In genomic region chr17:26497416-26497923, GRCm38 (mm10) we compare ENCODE assay signal across 9 mouse cellular contexts.
A peak's percentile ranks its signal among the peaks of the same experiment; 100 is the strongest.
DNase-seq lines count a peak whose midpoint lies in the region; ATAC-seq lines count a peak whose summit lies in the region.
"Had no signal": no experiment of that assay in that cellular context is flagged by ENCODE, and none has a peak within 500 bp of the region (broad histone marks: within the 10 kb centered on the region; RNA-seq: fewer than 3 reads in every experiment).

No protein-coding gene starts in this region.

- no peaks in the 10 kb centered on the region for H3K27me3 ChIP-seq in midbrain, embryonic 14.5 days (ENCODE audit: control insufficient read depth, insufficient read depth, low read length)

- H3K4me3 ChIP-seq in midbrain, embryonic 14.5 days (replicated peaks; ENCODE audit: low read depth, low read length), result no peak overlapping the region

- H3K4me2 ChIP-seq in midbrain, embryonic 14.5 days (ENCODE audit: low read length), result no peak overlapping the region

- peaks cover 4% of the 10 kb centered on the region for H3K4me1 ChIP-seq in midbrain, embryonic 14.5 days (ENCODE audit: control insufficient read depth, insufficient read depth, low read length)

- DNase-seq in layer of hippocampus, adult 9-11 months, result peak; percentile 61
- DNase-seq in layer of hippocampus, adult 8-10 months (ENCODE audit: low spot score in 2 of 2), result no peak
- DNase-seq in heart, adult 8-10 months (ENCODE audit: low spot score), result peak; percentile 68
- DNase-seq in kidney, postnatal 36 days, result peak; percentile 50 to 58
- DNase-seq in midbrain, embryonic 14.5 days, result no peak
- no peak for DNase-seq in cerebellum, adult 8-10 months
- no peak for DNase-seq in cerebellum, adult 11 months
- DNase-seq: cerebellum, postnatal 25 days had no signal

- H3K27ac ChIP-seq in midbrain, embryonic 14.5 days (replicated peaks; ENCODE audit: low read depth, low read length), result no peak overlapping the region

- no peaks in the 10 kb centered on the region for H3K9me3 ChIP-seq in midbrain, embryonic 14.5 days (ENCODE audit: control insufficient read depth, low read length)

- H3K36me3 ChIP-seq in midbrain, embryonic 14.5 days (ENCODE audit: control insufficient read depth, insufficient read depth, low read length), result no peaks in the 10 kb centered on the region

- peak; percentile 75 for ATAC-seq in monocyte, adult 5-6 weeks (replicated peaks; ENCODE audit: insufficient number of reproducible peaks, low FRiP score, low TSS enrichment, poor library complexity, severe bottlenecking)
- no peak for ATAC-seq in midbrain, embryonic 14.5 days (ENCODE audit: low FRiP score, low TSS enrichment)

- WGBS in midbrain, embryonic 14.5 days, result 71% methylated on average over 5 of the region's 5 CpGs

- H3K9ac ChIP-seq in midbrain, embryonic 14.5 days (replicated peaks; ENCODE audit: low read length), result no peak overlapping the region

Comparison
In these comparisons a context has a peak if more than half of its experiments do, and no peak if none do; other contexts are left out.
1. DNase-seq: peak in layer of hippocampus, adult 9-11 months (single experiment), heart, adult 8-10 months (single experiment) and kidney, postnatal 36 days (2 of 2); none in layer of hippocampus, adult 8-10 months (0 of 2), midbrain, embryonic 14.5 days (single experiment), cerebellum, adult 8-10 months (single experiment) and cerebellum, adult 11 months (single experiment).